Mouse (Mus musculus): ENCODE measurements around the gene Lrrtm3.

Gene Lrrtm3

GRCm38 (mm10) chr10:63886449-63887088 is 203.5 kb downstream of the Lrrtm3 start:
- no peak for DNase-seq

- no peak for DNase-seq
Measured at GRCm38 (mm10) chr10:63880462-63880903, 209.6 kb downstream of the Lrrtm3 start.
